In the genomic region with DNA sequence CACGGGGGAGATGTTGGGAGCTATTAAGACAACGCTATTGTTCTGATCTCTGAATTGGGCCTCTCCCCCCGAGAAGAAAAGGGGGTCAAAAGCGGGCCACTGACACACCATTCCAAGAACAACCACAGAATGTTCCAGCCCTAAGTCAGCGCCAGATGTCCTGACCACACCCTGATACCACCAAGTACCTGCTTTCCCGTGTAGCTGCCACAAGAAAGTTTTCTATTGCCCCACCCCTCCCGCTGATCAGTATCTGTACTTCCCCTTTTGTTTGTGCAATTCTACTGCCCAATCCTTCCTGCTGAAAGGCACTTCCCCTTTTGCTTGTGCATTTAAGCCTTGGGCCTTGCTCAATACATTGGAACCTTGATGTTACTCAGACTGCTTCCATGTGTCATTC, we compare ENCODE assay signal across 40 mouse cellular contexts. TPM values are rescaled to one million over a fixed set of nuclear protein-coding genes. Genes with fewer than 3 reads are reported as not detected.
"Had no signal": no experiment of that assay in that cellular context is flagged by ENCODE, and none has a peak within 500 bp of the region (broad histone marks: within the 10 kb centered on the region; RNA-seq: fewer than 3 reads in every experiment).

No protein-coding gene starts in this region.

RNA-seq across cellular contexts. Expression of gene Psg19, which starts 38.2 kb away (rescaled TPM):
- total RNA-seq: heart, postnatal 10 days; heart, postnatal 14 days; heart, postnatal 25 days; heart, postnatal 36 days; heart, postnatal 4 days; hematopoietic stem cell, adult 5-6 weeks; hindbrain, postnatal 0 days; layer of hippocampus, adult 18-20 months; layer of hippocampus, adult 2 months; layer of hippocampus, adult 8-10 months; layer of hippocampus, postnatal 10 days; layer of hippocampus, postnatal 14 days; layer of hippocampus, postnatal 25 days; layer of hippocampus, postnatal 36 days; left cerebral cortex, adult 18-20 months; left cerebral cortex, adult 2 months; left cerebral cortex, adult 8-10 months had no signal
- polyA plus RNA-seq: heart, embryonic 13.5 days; heart, embryonic 14.5 days; heart, embryonic 15.5 days; heart, embryonic 16.5 days; heart, postnatal 0 days; hindbrain, embryonic 10.5 days; hindbrain, embryonic 11.5 days; hindbrain, embryonic 12.5 days; hindbrain, embryonic 13.5 days; hindbrain, embryonic 14.5 days; hindbrain, embryonic 15.5 days; hindbrain, embryonic 16.5 days; hindbrain, postnatal 0 days; inflammation-experienced regulatory T-cells, adult 6 months; intestine, embryonic 14.5 days; intestine, embryonic 15.5 days; intestine, embryonic 16.5 days; intestine, postnatal 0 days; kidney, adult 2 months; kidney, embryonic 14.5 days; kidney, embryonic 15.5 days; kidney, embryonic 16.5 days; kidney, postnatal 0 days; large intestine, adult 2 months had no signal

RNA-seq across cellular contexts. Expression of gene Psg22, which starts 42.3 kb away (rescaled TPM):
- total RNA-seq: heart, postnatal 10 days; heart, postnatal 14 days; heart, postnatal 25 days; heart, postnatal 36 days; heart, postnatal 4 days; hematopoietic stem cell, adult 5-6 weeks; hindbrain, postnatal 0 days; layer of hippocampus, adult 18-20 months; layer of hippocampus, adult 2 months; layer of hippocampus, adult 8-10 months; layer of hippocampus, postnatal 10 days; layer of hippocampus, postnatal 14 days; layer of hippocampus, postnatal 25 days; layer of hippocampus, postnatal 36 days; left cerebral cortex, adult 18-20 months; left cerebral cortex, adult 2 months; left cerebral cortex, adult 8-10 months had no signal
- polyA plus RNA-seq: heart, embryonic 13.5 days; heart, embryonic 14.5 days; heart, embryonic 16.5 days; hindbrain, embryonic 10.5 days; hindbrain, embryonic 11.5 days; hindbrain, embryonic 12.5 days; hindbrain, embryonic 13.5 days; hindbrain, embryonic 14.5 days; hindbrain, embryonic 15.5 days; hindbrain, embryonic 16.5 days; hindbrain, postnatal 0 days; inflammation-experienced regulatory T-cells, adult 6 months; intestine, embryonic 14.5 days; intestine, embryonic 15.5 days; intestine, embryonic 16.5 days; intestine, postnatal 0 days; kidney, embryonic 14.5 days; kidney, embryonic 15.5 days; kidney, embryonic 16.5 days; kidney, postnatal 0 days; large intestine, adult 2 months had no signal
